Mouse (Mus musculus): ENCODE results near the gene 1110065P20Rik.

Gene 1110065P20Rik

DNA sequence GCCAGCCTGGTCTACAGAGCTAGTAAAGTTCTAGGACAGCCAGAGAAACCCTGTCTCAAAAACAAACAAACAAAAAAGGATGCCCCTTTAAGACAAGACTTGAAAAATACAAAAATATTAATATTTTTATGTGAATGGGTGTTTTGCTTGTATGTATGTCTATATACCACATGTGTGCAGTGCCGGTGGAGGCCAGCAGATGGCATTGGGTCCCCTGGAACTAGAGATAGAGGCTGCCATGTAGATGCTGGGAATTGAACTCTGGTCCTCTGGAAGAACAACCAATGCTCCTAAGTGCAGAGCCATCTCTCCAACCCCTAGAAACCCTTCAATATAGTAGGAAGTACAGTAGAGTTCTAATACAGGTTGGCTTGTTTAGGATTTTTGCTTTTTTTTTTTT lies 10.0 kb downstream of the 1110065P20Rik start:
- DNase-seq: no peak

DNA sequence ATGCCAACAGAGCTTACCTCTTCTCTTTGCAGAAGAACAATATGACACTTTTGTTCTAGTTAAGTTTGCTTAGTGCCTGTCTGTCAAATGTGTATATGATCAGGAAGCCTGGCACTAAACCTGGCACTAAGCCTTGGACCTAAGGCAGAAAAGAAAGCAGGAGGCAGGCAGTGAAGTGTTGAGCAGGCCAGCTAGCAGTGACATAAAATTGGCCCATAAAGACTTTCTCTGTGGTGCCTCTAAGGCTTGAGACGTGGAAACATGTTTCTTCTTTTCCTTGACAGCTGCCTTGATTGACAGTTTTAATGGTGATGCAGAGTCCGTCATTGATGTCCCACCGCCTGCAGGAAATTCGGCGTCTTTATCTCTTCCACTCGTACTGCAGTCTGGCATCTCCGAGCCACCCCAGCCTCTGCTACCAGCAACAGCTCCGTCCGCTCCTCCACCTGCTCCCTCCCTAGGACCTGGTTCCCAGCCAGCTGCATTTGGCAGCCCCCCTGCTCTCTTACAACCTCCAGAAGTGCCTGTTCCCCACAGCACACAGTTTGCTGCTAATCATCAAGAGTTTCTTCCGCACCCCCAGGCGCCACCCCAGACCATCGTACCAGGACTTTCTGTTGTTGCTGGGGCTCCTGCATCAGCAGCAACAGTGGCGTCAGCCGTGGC lies 12.8 kb downstream of the 1110065P20Rik start:
- DNase-seq: peak; percentile 29

DNA sequence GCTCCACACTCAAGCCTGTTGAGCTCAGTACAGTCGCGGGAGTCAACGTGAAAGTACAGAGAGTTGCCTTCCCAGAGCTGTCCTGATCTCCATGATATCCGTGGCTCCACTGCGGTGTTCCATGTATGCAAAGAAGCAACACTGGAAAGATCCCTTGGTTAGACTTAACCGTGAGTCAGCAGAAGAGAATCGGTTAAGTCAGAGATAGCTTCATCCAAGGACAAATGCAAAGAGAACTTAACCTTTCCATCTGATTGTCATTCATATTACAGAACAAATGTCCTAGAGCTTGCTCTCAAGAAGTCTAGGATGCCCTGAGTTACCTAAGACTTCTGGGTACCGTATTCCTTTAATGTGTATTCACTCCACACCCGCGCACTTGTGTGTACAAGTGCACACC lies 18.2 kb downstream of the 1110065P20Rik start:
- DNase-seq: no peak

DNA sequence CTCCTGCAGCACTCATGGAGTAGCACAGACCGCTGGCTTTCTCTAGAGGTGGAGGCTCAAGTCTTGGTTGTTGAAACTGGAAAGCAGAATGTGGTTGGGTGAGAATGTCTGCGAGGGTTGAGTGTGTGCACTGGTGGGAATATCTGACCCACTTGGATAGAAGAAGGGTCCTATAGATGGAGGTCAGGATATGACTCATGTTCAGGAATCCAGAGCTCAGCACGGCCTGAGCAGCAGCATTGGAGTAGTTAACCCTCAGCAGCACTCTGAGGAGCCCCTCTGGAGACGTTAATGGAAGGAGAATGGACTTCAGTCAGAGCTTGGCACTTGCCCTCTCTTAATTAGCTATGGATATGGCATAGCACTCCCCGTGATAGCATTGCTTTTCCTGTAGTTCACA lies 21.3 kb downstream of the 1110065P20Rik start:
- DNase-seq: no peak

DNA sequence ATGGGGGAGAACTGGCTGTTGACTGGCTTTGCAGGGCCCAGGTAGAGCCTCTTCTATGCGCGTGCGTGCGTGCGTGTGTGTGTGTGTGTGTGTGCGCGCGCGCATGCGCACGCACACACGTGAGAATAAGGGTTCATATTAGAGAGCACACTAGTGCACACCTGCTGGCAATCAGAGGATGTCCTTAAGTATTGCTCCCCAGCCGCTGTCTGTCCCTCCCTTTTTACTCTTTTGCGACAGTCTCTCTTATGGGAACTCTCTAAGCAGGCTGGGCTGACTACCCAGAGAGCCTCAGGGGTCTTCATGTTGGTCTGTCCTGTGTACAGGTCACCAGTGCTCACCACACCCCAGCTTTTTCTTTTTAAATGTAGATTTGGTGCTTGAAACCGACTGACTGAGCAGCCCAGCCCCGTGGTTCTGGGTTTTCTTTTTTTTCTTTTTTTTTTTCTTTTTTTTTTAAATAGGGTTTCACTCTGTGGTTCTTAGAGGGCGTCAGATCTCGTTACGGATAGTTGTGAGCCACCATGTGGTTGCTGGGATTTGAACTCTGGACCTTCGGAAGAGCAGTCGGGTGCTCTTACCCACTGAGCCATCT lies 25.5 kb downstream of the 1110065P20Rik start:
- DNase-seq: no peak

DNA sequence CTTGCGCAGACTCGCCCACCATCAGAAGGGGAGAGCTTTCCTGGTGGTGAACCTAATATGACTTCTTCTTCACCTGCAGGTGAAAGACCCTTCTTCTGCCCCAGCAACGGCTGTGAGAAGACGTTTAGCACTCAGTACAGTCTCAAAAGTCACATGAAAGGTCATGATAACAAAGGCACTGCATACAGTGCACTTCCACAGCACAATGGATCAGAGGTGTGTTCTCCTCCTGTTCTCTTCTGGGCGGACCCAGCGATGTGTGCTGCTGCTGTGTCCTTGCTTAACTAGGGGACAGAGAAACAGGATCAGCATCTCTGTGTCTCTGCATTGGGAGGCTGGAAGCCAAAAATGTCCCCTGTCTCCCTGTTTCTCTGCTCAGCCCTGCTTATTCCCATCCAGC lies 26.0 kb downstream of the 1110065P20Rik start:
- no peak for DNase-seq

DNA sequence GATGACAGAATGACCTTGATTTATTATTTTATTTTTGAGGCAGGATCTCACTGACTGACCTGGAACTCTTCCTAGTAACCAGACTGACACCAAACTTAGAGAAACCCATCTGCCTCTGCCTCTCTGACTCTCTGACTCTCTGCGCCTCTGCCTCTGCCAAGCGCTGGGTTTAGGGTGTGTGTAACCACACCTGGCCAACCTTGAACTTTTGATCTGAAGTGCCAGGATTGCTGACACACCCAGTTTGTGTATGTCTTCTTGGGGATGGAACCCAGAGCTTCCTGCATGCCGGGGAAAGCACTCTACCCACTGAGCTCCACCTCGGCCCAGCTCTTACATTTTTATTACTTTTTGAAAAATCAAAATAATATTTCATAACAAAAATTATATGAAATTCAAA lies 32.2 kb downstream of the 1110065P20Rik start:
- DNase-seq: no peak

DNA sequence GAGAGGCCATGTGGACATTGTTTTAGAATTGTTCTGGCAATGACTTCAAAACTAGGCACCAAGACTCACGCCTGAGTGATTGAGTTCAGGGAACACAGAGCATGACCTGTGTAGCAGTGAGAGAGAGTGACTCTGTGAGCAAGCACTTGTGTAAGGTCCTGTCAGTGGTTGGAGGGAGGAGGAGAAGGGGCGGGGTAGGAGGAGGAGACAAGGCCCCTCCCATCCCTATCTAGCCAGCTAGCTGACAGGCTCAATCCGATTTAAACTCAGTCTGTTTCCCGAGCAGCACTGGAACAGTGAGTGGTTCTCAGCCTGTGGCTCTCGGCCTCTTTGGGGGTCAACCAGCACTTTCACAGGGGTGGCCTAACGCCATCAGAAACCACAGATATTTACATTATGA lies 33.2 kb downstream of the 1110065P20Rik start:
- DNase-seq: no peak

DNA sequence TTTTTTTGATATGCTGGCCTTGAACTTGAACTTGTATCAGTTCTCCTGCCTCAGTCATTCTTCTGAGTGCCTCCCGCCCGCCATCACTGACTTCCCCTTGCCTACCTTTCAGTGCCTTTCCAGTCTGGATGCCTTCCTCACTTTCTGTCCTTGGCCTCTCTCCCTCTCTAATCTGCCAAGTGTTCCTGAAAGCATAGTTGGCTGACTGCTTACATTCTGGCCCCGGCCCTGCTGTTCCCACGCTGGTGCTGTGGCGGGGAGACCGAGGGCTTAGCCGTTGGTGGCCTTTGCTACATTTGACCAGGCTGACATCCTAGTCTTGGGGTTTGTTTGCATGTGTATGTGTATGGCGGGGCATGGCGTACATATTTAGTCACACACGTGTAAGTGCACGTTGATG lies 35.1 kb downstream of the 1110065P20Rik start:
- peak; percentile 58 for DNase-seq

DNA sequence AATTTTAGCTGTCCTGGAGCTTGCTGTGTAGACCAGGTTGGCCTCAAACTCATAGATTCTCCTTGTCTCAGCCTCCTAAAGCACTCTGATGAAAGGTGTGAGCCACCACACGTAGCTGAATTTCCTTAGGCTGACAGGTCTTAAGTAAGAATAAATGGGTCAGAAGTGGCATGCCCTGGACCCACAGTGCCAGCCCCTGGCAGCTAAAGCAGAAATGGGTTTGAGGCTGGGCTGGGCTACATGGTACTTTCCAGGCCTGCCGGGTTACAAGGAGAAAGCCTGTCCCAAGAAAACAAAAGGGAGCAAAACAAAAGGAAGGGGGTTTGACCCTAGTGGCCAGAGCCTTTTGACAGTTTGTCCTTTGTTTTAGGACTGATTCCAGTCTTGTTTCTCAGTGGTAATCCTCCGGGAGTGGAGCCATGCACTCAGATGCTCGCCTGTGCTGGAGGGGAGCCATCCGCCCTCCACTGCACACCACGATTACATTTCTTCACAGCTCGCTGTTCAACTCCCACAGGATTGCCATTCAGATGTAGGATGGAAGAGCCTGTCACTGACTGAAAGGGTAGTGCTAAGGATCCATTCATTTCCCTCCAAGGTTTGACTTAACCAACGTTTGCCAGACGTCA lies 39.5 kb downstream of the 1110065P20Rik start:
- peak; percentile 35 for DNase-seq

DNA sequence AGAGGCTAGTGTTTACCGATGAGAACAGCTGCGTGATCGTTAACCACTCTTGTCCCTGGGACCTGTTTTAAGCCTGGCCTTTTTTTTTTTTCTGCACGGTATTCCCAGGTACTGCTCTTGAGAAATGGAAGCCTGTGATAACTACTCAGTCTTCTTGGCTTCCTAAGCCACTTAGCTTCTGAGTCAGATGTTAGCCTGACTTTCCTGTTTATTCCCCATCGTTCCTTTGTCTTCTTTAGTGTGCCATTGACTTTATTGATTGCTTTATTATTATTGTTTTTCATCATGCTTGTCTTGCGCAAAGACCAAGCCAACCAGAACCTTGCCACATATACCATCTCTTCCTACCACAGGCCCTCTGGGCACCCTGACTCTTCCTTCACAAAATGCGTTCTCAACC lies 40.9 kb downstream of the 1110065P20Rik start:
- no peak for DNase-seq

DNA sequence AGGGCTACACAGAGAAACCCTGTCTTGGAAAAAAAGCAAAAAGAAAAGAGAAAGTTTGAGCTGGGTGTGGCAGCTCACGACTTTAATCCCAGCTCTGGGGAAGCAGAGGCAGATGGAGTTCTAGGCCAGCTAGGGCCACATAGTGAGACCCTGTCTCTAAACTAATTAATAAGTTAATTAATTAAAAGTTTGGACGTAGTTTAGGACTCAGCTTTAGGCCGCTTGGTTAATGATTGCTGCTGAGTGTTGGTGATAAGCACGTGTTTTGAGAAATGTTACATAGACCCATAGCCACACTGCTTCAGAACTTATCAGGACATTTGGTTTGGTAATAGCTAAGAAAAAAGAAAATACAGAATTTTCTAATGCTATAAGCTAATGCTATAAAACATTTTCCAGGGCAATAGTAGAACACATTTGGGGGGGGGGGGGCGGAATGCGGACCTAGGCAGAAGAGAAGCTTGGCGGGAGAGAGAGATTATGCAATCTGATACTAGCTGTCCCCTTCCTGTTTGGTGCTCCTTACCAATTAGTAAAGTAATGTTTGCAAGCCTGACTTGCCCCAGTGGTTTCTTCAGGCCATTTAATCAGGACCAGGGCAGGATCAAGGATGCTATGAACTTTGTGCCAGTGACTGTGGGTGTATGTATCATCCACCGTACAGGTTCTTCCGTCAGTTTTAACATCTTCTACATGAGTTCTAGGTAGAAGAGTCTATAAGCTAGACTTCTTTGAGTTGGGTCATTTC lies 41.7 kb downstream of the 1110065P20Rik start:
- DNase-seq: no peak

DNA sequence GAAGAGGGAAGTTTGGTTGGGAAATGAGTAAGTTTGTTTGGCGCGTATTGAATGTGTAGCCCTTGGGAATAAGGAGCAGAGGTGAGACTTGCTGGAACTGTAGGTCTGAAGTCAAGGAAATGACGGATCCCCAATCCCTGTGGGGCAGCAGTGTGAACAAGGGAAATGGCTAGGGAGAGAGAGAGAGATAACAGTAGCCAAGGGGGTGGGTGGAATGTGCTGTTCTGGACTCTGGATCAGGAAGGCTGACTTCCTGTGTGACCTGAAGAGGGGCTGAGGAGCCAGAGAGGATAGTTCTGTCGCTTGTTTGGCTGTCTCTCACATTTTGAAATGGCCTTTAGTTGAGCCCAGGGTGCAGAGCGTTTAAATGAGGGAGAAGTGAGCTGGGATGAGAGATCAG lies 42.5 kb downstream of the 1110065P20Rik start:
- DNase-seq: no peak

DNA sequence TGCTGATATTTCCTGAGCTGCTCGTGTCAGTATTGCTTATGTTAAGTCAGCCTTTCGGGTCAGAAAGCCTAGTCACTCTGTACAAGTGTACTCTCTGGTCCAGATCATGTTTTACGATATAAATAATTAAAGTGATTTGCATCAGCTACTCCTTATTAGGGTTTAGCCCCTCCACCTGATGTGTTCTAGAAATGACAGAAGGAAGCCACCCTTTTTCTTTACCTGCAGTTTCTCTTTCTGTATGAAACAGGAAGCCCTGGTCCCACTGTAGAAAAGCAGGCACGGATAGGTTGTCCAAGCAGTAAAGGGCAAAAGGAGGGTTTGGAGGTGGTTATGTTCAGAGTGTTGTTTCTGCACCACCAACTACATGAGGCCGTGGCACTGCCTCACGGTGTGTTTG lies 47.6 kb downstream of the 1110065P20Rik start:
- no peak for DNase-seq

DNA sequence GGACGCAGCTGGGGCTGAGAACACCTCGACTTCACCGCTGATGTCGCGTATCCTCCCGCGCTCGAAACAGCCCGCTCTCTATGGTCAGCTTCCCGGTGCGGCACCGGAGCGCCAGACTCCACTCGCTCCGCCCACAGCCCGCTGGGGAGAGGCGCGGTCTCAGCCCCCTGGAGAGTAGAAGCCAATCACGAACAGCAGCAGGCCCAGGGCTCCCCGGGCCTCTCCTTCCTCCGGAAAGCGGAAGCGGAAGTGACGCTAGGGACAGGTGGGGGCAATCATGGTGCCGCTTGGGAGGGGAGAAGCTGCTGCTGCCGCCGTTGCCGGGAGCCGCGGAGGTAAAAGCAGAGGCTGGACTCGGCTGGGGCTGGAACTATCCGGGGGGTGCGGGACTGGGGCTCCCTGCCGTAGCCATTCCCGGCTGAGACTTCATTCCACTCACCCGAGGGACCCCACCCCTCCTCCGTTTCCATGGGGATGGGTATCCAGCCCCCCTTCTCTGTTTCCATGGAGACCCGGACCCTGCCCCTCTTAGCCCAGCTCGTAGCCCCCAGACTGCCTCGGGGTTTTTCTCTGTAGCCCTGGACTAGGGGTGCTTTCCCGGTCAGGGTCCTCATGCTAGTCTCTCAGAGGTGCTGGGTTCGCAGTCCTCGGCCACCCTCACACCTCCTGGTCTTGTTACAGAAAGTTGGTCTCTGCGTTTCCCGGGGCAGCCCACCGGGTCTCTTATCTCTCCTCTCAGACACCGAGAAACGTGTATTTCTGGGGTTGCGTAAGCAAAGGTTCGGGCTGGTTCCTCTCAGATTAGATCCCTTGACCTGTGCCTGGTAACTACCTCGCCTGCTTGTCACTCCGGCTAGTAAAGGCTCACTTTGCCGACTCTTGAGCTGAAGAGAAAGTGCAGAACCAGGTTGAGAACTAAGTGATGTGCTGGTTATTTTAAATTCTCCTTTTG lies 48.4 kb downstream of the 1110065P20Rik start:
- peak; percentile 95 for DNase-seq

DNA sequence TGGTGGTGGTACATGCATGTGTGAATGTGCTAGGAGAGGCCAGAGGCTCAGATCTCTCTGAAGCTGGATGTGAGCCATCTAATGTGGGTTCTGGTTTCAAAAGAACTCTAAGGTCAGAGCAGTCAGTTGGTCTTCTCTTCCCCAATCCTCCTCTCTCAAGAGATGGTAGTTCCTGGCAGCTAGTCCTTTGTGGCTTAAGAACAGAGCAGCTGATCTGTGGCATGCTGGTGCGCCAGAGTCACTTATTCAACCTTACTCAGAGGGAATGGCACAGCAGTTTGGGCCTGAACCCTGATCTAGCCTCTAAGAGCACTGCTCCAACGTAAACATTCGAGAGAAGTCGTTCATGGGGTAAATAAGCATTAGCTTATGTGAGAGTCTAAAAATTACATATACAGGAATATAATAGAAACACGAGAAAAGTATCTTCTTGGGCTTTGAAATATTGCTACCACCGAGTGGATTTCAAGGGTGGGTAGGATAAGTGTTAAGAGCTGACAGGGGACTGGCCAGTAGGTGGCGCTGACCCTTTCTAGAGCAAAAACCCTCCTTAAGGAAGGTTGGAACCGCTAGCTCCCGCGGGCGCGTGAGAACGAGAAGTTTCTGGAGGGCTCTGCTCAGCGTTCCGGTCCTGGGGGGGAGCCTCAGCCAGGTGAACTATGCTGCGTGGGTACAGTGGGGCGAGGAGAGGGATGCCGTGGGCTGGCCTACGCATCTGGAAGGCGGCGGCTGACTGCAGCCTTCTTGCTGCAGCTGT lies 49.3 kb downstream of the 1110065P20Rik start, which contains the start of gene Mtf1:
Mtf1 (plus strand) TSS at position 553 of the 757 bp plus-strand sequence.
- DNase-seq: peak; percentile 86
